ENCODE assay signal across 7 mouse cellular contexts in genomic region chr6:144814931-144815364, GRCm38 (mm10). TPM values are rescaled to one million over a fixed set of nuclear protein-coding genes. Genes with fewer than 3 reads are reported as not detected.
DNase-seq lines count a peak whose midpoint lies in the region; ATAC-seq and TF ChIP-seq lines count a peak whose summit lies in the region.

No protein-coding gene starts in this region.

- intact Hi-C loops in left cerebral cortex, postnatal 36 days (cut with DNase I): no loop called here

- TF ChIP-seq CTCF in forebrain, postnatal 0 days (IDR thresholded peaks at IDR 0.05; ENCODE audit: low read depth): peak; percentile 86

- 4% methylated on average over 6 of the region's 6 CpGs for WGBS in forebrain, postnatal 0 days

- no peaks in the 10 kb centered on the region for H3K9me3 ChIP-seq in forebrain, postnatal 0 days (ENCODE audit: low read length)

- no peaks in the 10 kb centered on the region for H3K4me1 ChIP-seq in forebrain, postnatal 0 days (ENCODE audit: insufficient read depth)

- no peak overlapping the region for H3K27ac ChIP-seq in forebrain, postnatal 0 days (ENCODE audit: low read depth, low read length)

- no peaks in the 10 kb centered on the region for H3K36me3 ChIP-seq in forebrain, postnatal 0 days (ENCODE audit: insufficient read depth)

- peak overlapping the region; percentile 8; the same call in 1 of the 2 replicates for H3K4me2 ChIP-seq in forebrain, postnatal 0 days (ENCODE audit: low read depth)

- H3K27me3 ChIP-seq in forebrain, postnatal 0 days (ENCODE audit: insufficient read depth, low read length): no peaks in the 10 kb centered on the region

- peak overlapping the region; percentile 28; the same call in 1 of the 2 replicates for H3K9ac ChIP-seq in forebrain, postnatal 0 days

- DNase-seq in NIH3T3 (ENCODE audit: low read depth): peak; percentile 80
- DNase-seq in adrenal gland, postnatal 36 days: peak; percentile 27 to 58
- peak; percentile 86 for DNase-seq in forebrain, postnatal 0 days
- DNase-seq in kidney, adult 11 months: peak; percentile 13
- DNase-seq in left cerebral cortex, postnatal 36 days (ENCODE audit: low spot score in 2 of 2): peak; percentile 16 to 30
- DNase-seq in neural tube, embryonic 10.5 days (ENCODE audit: extremely low spot score, low spot score): peak; percentile 42
- no peak for DNase-seq in testis, postnatal 10 days (ENCODE audit: low spot score)

- ATAC-seq in forebrain, postnatal 0 days: peak; percentile 85

- no peak overlapping the region for H3K4me3 ChIP-seq in forebrain, postnatal 0 days (ENCODE audit: low read depth, low read length)

RNA-seq across cellular contexts. Expression of gene Sox5, which starts 33.2 kb away (rescaled TPM):
- 10 to 100 TPM in 1 of 2 experiments, 1 to 10 TPM in 1; 9.5 to 29.2 TPM for total RNA-seq in adrenal gland, postnatal 36 days (2021)
- 31.6 and 48.0 TPM in 2 replicates for total RNA-seq in forebrain, postnatal 0 days (2014; rRNA removed)
- 44.7 and 62.8 TPM in 2 replicates for polyA plus RNA-seq in forebrain, postnatal 0 days (2015; fragmentation: Nextera tagmentation; extraction: Ambion mirVana)
- total RNA-seq in left cerebral cortex, postnatal 36 days (2021): 10 to 100 TPM; 52.1 to 57.9 TPM
